Mouse (Mus musculus) heart, postnatal 0 days (tissue): ENCODE measurements around the gene Surf1.

Experiments
- CTCF ChIP-seq: IDR thresholded peaks from 2 replicates; pipeline ENCODE4 v1.5.1; 2016; ENCODE audit warnings: antibody characterized with exemption, control low read depth, low read depth
- EP300 ChIP-seq: IDR thresholded peaks from 2 replicates; pipeline ENCODE4 v1.6.1; 2016; ENCODE audit warnings: antibody characterized with exemption, low read depth

- TF ChIP-seq EP300 (no peak), CTCF (no peak)
Observed at GRCm38 (mm10) chr2:26913416-26914147, 2.7 kb downstream of the Surf1 start.
